Mouse (Mus musculus): ENCODE measurements at regions not wholly inside any gene's neighbourhood (a gene's known extent, or its start where the extent isn't known, plus 50 kb on each side); places are given as distances from the start of the nearest gene placed in this dataset.

GRCm38 (mm10) chr13:46020945-46021835 is 56.4 kb upstream of the Atxn1 start:
- TF ChIP-seq POLR2A (IDR thresholded peaks at IDR 0.05; ENCODE audit: borderline replicate concordance, control insufficient read depth, low read depth, low read length) (no peak), CTCF (IDR thresholded peaks at IDR 0.05; ENCODE audit: control insufficient read depth, insufficient read depth, low read length) (no peak)

Data from bone marrow, adult 2 months (tissue).